Mouse (Mus musculus): ENCODE measurements at regions not wholly inside any gene's neighbourhood (a gene's known extent, or its start where the extent isn't known, plus 50 kb on each side); places are given as distances from the start of the nearest gene placed in this dataset.

DNA sequence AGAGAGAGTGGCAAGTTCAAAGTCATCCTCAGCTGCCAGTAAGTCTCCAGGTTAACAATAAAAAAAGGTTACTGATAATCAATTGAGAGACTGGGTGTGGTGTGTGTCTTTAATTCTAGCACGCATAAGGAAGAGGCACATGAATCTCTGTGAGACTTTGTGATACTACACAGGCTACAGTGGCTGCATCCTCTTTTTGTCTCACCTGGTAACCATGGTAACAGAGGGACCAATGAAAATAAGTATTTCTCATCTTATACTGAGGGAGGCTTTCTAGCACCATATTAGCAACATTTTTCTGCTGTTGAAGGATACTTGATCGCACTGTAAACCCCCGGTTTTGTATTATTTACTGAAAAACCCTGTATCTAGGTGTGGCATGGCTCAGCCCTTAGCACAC lies 72.7 kb upstream of the Helt start:
- TF ChIP-seq CTCF (conservative IDR thresholded peaks at IDR 0.05; ENCODE audit: insufficient read depth, insufficient read length, low read depth, low read length): no peak
- no peak for TF ChIP-seq POLR2A (IDR thresholded peaks at IDR 0.05; ENCODE audit: low read depth, low read length)

Measured in kidney, adult 2 months (tissue).